Mouse (Mus musculus): ENCODE measurements around the gene Meox2. TPM values are rescaled to one million over a fixed set of nuclear protein-coding genes. Genes with fewer than 3 reads are reported as not detected.

Meox2 gene
- total RNA-seq, 2 experiments from 2014 or later = not detected

Other genes starting within 250 kb of the Meox2 start
- gene Agmo, start 133.1 kb downstream of the Meox2 start, total RNA-seq (2021) = 1 to 10 TPM; 1.8 to 2.0 TPM

Measured in left cerebral cortex, postnatal 10 days (tissue).